Mouse (Mus musculus): Measurements from ENCODE around the gene Ksr2.
"Not testable (repeated sequence)": the region's sequence is repeated elsewhere in the genome, so short reads cannot be mapped to it uniquely, and the experiment has no call there.

Gene Ksr2

DNA sequence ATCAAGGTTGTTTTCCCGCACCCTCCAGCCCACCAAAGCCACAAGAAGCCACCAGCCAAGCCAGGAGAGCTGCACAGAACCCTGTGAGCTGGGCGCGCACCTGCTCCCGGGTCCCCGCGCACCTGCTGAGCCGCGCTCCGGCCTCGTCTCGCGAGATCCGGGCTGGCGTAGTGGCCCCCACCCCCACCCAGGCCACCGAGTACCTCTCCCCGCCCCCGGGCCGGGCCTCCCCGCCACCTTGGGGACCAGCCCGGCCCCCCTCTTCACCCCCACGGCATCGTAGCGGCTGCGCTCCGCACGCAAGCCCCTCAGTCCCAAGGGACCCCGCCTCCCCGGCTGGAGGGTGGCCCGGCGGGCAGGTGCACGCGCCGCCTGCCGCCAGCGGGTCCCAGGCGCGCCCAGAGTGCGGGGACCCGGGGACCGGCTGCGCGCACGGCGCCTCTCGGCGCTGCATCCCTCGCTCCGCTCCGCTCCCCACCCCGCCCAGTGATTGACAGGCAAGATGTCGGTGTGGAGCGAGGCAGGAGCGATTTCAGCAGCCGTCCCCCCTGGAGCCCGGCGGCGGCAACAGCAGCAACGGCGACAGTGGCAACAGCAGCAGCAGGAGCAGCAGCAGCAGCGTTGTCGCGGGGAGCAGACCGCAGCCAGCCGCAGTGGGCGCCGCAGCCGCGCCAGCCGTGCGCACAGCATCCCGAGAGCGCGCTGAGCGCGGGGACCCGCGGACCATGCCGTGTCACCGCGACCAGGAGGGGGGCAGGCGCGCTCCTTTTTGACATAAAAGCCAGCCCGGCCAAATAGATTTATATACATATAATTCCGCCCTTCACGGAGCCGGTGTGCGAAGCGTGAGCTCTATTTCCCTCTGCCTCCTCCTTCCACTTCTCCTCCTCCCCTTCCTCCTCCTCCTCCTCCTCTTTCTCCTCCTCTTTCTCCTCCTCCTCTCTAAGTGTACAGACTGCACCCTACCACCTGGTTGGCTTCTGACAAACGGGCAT is at the start of gene Ksr2:
Ksr2 (plus strand) TSS at position 494 of the 995 bp plus-strand sequence.
- DNase-seq (ENCODE audit: low spot score), result peak; percentile 15

DNA sequence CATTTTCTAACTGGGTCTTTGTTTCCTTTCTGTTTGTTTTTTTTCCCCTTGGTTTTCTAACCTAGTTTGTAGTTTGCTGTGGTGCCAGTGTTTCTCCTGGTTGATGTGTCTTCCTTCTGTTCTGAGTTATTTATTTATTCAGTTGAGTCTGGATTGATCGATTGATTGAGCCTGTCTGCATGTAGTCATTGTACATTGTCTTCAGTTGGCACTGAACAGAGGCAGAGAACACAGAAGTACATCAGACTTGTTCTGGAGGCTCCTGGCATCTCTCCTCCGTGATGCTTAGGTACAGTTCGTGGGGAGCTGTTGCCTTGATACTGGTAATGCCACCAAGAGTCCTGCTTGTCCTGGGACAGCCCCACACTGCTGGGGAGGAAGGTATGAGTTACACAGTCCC is 49.0 kb upstream of the Ksr2 start:
- no peak for DNase-seq (ENCODE audit: low spot score)

DNA sequence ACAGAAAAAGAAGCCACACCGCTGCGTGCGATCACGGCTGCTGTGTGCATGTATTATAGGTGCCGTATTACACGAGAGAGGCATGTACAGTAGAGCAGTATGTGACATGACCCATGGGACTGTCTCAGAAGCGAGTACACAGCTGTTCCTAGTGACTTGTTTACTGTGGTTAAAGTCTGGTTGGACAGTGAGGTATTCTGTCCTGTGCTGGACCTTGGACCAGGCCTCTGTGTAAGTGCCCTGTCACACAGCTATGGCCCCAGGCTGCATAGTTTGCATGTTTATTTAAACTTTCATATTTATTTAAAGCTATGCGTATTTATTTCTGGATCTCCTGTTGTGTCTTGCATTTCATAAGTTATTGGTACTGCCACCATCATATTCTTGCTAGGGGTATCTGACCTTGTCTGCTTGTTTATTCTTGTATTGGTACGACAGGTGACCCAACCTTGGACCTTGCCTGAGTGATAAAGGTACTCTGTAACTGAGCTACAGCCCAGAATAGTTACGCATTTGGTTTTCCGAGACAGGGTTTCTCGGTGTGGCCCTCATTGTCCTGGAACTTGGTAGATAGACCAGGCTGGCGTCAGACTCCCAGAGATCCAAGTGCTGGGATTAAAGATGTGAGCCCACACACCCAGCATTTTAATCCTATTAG is 47.8 kb upstream of the Ksr2 start:
- DNase-seq (ENCODE audit: low spot score), result no peak

DNA sequence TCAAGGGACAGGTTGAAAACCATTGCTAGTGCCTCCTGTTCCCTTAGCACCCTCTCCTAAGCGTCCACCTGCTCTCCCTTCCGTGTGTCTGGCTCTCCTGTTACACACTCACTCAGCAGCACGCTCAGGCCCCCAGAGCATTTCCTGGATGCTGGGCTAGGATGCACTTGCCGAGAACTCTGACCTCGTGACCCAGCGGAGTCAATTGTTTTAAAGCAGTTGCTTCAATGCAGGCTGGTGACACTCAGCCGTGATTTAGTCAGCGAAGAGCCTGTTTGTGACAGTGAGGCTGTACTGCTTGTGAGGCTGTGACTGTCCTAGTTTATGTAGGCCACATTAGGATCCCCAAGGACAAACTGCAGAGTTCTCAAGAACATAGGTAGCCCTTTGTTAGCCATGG is 46.6 kb upstream of the Ksr2 start:
- no peak for DNase-seq (ENCODE audit: low spot score)

DNA sequence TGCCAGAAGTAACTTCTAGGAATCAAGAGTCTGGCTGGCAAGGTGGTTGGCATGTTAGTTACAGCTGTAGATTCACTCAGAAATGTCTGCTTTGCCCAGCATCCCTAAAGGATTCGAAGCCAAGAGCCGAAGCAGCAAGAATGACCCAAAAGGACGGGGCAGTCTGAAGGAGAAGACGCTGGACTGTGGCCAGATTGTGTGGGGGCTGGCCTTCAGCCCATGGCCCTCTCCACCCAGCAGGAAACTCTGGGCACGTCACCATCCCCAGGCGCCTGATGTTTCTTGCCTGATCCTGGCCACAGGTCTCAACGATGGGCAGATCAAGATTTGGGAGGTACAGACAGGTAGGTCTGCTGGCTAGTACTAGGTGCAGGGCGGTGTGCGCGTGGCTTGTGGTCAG is 43.2 kb upstream of the Ksr2 start:
- DNase-seq (ENCODE audit: low spot score), result no peak

DNA sequence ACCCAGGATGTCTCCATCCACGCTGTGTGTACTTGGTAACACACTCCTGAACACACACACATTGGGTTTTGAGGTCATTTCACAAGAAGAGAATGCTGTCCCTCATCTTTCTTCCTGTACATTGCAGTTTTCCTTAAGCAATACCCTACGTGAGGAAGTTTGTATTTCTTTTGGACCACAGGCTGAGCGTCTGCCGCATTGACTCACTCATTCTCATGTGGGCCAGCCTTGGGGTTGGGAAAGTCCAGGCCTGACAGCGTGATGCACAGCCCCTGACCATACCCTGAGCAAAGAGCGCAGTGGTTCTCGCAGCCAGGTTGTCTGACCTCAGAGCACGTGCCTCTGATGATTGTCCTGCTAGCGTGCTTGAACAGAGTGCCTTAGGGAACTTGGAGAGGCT is 40.4 kb upstream of the Ksr2 start:
- no peak for DNase-seq (ENCODE audit: low spot score)

DNA sequence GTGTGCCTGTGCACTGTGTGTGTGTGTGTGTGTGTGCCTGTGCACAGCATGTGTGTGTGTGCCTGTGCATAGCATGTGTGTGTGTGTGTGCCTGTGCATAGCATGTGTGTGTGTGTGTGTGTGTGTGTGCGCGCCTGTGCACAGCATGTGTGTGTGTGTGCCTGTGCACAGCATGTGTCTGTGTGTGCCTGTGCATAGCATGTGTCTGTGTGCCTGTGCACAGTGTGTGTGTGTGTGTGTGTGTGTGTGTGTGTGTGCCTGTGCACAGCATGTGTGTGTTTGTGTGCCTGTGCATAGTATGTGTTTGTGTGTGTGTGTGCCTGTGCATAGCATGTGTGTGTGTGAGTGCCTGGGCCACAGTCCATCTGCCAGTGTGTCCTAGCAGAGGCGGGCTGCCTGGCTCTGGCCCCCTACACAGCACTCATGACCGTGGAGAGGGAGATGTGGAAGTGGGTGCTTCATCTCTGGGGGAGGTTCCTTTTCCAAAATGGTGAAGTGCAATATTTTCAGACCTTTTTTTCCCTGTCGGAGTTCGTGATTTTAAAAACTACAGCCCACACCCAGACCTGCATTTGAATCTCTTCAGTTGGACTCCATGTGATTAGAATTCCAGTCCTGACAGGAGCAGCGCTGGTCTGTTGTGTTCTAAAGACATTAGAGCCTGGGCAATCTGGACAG is 39.3 kb upstream of the Ksr2 start:
- no peak for DNase-seq (ENCODE audit: low spot score)

DNA sequence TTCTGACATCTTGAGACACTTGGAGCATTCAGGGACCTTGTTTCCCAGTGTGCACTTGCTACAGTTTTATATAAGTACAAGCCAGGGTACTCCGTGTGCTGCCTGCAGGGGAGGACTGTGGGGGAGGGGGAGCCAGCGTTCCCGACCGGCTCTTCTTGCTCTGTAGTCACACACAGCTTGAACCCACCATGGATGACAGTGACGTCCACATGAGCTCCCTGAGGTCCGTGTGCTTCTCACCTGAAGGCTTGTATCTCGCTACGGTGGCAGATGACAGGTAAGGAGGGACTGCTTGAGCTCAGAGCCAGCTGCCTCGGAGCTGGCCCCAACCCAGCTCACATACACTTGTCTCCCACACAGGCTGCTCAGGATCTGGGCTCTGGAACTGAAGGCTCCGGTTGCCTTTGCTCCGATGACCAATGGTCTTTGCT is 37.5 kb upstream of the Ksr2 start:
- DNase-seq (ENCODE audit: low spot score), result no peak

DNA sequence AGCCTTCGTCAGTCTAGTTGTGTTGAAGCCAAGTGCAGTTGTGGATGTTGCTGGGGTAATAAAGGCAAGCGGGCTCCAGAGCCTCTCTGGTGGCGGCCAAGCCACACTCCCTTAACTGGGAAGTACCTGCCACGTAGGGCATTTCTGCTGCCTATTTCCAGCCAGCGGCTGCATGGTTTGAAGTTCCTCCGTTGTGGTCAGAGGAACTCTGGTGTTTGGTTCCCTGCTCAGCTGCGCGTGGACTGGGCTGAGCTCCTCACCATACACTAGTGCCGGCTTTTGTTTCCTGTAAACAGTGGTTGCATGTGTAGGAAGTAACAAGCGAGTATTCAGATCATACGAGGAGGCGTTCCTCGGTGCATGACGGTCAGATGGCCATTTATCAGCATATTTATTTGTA is 36.1 kb upstream of the Ksr2 start:
- not testable (repeated sequence) for DNase-seq (ENCODE audit: low spot score)

DNA sequence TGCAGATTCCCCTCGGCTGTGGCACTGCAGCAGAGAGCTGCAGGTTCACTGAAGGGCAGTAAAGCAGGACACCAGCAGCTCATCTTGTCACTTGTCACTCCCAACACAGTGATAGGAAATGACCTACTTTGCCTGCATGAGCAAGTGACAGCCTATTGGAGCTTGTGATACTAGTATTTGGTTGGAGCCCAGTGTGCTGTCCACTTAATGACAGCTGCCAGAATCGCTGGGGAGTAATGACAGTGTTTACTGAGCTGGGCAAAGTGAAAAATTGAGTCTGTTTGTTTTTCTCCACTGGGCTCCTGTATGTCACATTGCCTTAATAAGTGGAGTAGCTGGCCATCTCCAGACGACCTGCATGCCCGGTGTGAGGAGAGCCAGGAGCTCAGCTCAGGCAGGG is 33.6 kb upstream of the Ksr2 start:
- no peak for DNase-seq (ENCODE audit: low spot score)

DNA sequence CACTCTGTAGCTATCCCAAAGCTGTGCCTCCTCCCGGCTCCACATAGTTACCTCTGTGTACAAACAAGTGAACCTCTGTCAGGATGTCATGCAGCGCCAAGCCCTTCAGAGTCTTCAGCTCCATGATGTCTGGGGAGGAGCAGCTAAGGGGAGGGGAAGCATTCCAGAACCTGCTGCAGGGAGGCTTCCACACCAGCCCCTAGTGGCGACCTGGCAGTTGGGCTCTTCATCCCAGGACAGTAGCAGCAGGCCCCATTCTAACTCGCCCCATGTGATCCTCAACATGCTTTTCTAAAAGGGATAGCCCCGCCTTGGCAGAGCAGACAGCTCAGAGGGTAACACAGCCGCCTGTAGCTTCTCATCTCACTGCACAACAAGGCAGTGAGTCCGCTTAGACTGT is 32.0 kb upstream of the Ksr2 start:
- DNase-seq (ENCODE audit: low spot score), result no peak

DNA sequence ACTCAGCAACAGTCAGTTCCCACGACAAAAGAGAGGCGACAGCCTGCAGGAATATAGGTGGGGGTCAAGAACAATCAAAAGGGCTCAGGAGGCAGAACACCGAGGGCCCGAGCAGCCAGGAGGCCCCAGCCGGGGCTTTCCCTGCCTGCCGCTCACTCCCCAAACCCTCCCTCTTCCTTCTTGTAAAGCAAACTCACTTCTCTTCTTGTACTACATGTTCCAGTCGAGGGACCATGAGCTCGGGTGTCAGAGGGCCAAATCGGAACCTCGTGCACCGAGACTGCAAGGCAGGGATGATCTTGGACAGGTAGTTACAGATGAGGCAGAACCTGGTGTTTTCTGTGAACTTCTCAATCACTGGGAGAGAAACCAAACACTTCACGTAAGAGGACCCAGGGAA is 30.6 kb upstream of the Ksr2 start:
- no peak for DNase-seq (ENCODE audit: low spot score)

DNA sequence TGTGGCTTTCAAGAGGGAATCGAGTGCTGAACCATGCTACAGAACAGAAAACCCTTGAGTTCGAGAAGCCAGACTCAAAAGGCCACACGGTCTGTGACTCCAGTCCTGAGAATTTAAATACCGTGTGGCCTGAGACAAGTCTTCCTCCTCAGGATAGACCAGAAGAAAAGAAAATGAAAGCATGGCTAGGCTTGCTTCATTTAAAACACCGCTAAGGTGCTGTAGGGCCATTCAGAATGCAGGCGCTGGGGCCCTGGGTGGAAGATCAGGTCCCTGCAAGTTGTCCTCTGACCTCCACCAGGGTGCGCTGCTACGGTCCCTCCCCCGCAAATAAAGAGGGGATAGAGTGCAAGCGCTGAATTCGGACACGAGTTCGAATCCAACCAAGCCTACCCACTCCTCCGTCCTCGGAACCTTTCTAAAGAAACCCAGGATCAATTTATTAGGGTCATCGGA is 25.5 kb upstream of the Ksr2 start:
- peak; percentile 24 for DNase-seq (ENCODE audit: low spot score)

DNA sequence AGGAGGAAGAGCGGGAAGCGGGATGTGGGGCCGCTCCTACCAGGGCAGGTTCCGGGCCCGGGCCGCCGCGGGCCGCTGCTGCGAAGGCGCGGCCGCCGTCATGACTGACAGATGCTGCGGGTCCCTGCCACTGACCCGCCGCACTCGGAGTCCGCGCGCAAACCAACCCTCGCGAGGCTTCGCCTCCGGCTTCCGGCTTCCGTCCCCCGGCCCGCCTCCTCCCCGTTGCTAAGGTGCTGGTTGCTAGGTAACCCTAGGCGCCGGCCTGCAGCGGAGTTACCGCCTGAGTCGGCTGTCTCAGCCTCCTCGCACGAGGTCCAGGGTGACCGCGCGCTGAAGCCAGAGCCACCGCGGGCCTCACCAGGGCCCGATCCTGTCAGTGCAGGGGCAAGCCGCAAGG is 24.9 kb upstream of the Ksr2 start, which contains the start of gene Rfc5:
Rfc5 (minus strand) TSS at position 171 of the 400 bp plus-strand sequence.
- DNase-seq (ENCODE audit: low spot score), result peak; percentile 95

DNA sequence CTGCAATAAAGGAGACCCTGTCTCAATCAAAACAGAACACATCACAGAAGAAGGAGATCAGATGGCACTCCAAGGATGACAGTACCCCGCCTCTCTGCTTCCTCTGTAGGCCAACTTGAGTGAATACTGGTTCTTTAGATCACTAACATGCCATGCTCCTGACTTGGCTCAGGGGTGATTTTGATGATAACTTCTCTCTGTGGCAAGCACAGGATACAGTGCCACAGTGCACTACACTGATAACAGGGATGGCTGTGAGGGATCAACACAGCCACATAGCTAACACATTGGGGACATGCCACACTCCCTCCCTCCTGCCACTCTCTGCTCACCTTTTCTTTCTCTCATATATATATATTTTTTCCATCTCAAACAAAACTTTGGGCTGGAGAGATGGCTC is 22.9 kb upstream of the Ksr2 start:
- DNase-seq (ENCODE audit: low spot score), result no peak

DNA sequence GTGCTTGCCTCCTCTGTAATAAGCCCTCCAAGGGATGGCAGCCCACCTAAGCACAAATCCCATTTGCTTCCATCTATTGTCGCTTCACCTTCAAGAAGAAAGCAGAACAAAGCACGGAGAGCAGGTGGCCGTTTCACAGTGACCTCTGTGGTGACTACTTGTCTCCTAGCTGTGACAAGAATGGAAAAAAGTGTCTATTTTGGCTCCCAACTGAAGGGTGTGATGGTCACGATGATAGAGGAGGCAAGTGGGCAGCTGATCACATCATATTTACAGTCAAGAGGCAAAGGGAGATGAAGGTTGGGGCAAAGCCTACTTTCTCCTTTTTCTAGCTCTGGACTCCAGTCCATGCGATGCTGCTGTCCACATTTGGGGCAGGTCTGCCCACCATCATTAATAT is 18.0 kb upstream of the Ksr2 start:
- DNase-seq (ENCODE audit: low spot score), result no peak

DNA sequence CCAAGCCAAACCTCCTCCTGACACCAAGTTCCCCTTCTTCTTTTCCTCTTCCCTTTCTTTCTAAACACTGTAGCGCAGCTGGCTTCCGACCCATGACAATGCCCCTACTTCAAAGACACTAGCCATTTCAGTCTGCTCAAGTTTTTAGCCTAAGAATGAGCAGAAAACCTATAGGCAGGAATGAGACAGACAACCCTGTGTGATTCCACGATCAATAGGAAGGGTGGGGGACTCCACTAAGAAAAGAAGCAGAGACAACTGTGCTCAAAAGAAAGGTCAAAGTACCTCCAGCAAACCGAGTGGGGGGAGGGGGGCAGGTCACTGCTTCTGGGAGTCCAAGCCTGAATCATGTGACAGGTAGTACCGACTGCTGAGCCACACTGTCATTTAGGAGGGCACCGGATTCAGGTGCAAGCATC is 17.2 kb upstream of the Ksr2 start:
- DNase-seq (ENCODE audit: low spot score), result no peak

DNA sequence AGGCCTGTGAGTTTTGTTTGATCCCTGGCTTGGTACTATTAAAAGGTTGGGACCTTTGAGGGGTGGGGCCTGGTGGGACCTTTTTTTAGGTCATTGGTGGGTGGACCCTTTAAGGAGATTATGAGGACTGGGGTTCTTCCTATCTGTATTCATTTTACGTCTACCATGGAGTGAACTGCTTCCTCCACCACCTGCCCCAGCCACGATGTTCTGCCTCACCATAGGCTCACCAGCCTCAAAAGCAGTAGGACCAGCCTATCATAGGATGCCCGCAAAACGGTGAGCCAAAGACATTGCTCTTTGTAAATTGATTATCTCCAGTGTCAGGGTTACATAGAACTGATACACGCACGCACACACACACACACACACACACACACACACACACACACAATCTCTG is 16.4 kb upstream of the Ksr2 start:
- no peak for DNase-seq (ENCODE audit: low spot score)

DNA sequence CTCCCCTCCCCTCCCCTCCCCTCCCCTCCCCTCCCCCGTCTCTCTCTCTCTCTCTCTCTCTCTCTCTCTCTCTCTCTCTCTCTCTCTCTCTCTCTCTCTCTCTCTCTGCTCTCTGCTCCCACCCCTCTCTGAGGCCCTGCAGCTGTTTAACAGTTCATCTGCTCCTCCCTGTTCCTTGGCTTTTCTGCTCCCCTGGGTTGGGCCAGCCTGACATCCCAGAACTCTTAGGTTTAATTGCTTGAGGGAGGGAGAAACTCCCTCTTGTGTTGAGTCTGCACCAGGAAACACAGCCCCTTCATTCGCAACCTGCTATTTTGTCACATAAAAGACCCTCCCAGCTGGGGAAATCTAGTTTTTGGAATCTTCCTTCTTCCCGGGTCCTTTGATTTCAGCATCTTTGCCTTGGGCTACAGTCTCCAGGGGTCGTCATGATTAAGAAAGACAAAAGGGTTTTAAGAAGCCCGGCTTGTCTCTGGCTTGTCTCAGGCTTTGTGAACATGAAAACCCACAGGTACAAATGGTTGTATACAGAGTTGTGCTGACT is 15.7 kb upstream of the Ksr2 start:
- no peak for DNase-seq (ENCODE audit: low spot score)

DNA sequence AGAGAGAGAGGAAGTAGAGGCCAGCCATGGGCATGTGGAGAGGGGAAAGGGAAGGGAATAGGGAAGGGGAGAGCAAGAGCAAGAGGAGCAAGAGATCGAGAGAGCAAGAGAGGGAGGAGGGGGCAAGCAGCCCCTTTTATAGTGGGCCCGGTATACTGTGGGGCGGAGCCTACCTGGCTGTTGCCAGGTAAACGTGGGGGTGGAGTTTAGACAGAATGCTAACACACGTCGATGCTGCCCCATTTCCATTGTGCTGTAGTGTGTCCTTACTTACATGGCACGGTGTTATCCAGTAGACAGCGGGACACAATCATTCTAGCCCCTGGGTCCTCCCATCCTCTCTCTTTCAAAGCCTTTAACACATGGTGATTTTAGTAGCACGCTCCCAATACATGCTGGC is 14.5 kb upstream of the Ksr2 start:
- no peak for DNase-seq (ENCODE audit: low spot score)

DNA sequence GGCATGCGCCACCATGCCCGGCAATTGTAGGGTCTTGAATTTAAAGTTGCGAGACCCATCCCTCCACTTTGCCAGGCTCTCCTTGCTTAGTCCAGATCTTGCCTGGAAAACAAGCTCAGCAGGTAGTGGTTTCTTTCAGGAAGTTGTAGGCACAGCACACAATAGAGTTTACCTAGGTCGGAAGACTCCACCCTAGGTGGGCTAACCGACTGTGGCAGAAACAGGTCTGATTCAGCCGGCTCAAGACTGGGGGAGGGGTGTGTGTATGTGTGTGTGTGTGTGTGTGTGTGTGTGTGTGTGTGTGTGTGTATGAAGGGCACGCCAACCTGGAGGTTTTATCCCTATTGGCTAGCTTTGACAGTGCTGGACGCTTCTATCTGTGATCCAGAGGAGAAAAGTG is 10.2 kb upstream of the Ksr2 start:
- no peak for DNase-seq (ENCODE audit: low spot score)

DNA sequence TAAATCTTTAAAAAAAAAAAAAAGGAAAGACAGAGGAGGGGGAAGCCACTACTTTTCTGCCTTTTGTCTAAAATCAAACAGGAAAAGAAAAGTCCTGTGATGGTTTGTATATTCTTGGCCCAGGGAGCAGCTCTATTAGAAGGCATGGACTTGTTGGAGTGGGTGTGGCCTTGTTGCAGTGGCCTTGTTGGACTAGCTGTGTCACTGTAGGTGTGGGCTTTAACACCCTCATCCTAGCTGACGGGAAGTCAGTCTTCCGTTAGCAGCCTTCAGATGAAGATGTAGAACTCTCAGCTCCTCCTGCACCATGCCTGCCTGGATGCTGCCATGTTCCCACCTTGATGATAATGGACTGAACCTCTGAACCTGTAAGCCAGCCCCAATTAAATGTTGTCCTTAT is 9.1 kb upstream of the Ksr2 start:
- not testable (repeated sequence) for DNase-seq (ENCODE audit: low spot score)
